Mouse (Mus musculus) erythroid progenitor cell, adult 5-6 weeks (primary cell): ENCODE results near the gene Zbtb8os. TPM values are rescaled to one million over a fixed set of nuclear protein-coding genes. Genes with fewer than 3 reads are reported as not detected.
A peak's percentile ranks its signal among the peaks of the same experiment; 100 is the strongest.

Experiments
- ATAC-seq: replicated peaks from 2 replicates; pipeline ENCODE4 v1.8.0; 2016; ENCODE audit warnings: moderate number of reproducible peaks, mild to moderate bottlenecking, moderate TSS enrichment, inconsistent platforms; ENCODE audit not compliant: poor library complexity, low FRiP score, severe bottlenecking
- total RNA-seq, 2 experiments: library from RNA; stranded (forward) in 1 of 2; stranded (reverse) in 1 of 2; fragments of 150-400 nt in 1 of 2; fragments of 186-747, 209-891 nt in 1 of 2; gene quantifications; 2 replicates each; pipeline versions ENCODE4 v1.2.3 to v1.2.4; 2015 to 2017; ENCODE audit warnings: low replicate concordance in 2 of 2

Zbtb8os gene
- total RNA-seq, 2 experiments from 2014 or later = 16.3 to 16.8 TPM

DNA sequence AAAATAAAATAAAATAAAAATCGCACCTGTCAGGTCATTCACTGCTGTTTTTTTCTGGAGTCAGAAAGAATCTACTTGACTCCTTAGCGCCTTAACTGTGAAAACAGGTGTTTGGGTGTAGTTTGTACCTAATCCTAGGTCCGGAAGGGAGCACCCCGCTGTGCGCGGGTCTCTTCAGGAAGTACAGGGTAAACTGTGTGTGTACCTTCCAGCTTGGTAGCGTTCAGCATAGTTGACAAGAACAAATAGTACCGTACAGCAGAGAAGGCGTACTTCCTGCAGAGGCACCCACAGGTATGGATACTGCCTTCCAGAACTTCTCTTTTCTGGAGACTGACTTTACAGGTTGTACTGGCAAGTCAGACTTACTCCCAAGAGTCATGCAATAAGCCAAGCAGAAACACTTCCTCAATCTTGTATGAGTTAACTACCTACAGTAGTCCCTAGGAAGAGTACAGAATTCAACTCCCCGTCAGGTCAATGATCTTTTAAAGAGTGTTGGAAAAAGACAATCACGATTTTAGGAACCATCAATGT, 38.8 kb downstream of the Zbtb8os start:
- no peak for ATAC-seq

DNA sequence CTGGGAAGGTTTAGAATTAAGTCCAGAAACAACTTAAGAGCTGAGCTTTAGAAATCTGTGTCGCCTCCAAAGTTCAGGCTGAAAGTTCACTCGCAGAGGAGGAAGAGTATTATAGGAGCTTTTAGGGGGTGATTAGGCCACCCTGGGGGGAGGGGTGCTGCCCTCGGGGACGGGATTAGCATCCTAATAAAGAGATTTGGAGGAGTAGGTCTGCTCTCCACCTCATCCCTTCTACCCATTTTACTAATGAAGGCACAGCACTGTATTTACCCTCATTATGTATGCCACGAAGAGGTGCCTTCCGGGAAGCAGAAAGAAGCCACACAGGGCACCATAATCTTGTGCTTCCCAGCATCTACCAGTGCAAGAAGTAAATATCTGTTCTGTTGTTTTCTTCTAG, 39.5 kb downstream of the Zbtb8os start:
- no peak for ATAC-seq

DNA sequence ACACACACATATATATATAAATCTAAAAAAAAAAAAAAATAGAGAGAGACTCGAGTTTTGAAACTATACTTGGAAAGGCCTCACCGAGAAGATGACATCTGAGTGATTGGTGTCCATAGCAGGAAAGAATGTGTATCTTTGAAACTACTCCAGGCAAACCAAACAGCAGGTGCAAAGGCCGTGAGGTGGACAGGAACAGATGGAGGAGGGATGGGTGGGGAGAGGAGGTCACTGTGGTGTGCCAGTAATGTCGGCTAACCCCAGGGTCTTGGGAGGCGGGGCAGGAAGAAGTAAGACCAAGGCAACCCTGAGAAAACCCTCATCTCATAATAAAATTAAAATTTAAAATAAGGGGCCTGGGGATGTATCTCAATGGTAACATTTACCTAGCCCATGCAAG, 40.3 kb downstream of the Zbtb8os start:
- ATAC-seq = no peak

DNA sequence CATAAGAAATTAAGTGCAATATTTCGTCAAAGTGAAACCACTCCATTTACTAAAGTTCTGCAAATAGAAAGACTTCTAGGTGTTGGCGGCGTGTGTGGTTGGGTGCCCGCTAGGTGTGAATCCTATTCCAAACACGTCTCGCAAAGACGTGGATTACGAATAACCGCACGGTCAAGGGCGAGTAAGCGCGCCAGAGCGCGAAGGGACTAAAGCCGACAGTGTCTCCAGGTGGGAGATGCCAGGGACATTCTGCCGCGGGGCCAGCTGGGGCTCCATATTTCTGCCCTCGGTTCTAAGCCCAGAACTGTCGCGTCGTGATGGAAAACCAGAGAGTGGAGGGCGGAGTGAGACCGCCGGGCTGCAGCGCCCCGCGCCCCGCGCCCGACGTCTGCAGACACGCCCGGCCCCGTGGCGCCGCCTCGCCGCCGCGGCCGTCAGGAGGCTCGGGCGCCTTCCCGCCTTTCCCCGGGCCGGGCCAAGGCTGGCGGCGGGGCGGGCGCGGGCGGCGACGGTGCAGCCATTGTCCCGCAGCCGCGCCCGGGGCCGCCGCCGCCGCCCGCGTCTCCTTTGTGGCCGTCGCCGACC, 41.6 kb downstream of the Zbtb8os start:
- peak; percentile 79 for ATAC-seq

DNA sequence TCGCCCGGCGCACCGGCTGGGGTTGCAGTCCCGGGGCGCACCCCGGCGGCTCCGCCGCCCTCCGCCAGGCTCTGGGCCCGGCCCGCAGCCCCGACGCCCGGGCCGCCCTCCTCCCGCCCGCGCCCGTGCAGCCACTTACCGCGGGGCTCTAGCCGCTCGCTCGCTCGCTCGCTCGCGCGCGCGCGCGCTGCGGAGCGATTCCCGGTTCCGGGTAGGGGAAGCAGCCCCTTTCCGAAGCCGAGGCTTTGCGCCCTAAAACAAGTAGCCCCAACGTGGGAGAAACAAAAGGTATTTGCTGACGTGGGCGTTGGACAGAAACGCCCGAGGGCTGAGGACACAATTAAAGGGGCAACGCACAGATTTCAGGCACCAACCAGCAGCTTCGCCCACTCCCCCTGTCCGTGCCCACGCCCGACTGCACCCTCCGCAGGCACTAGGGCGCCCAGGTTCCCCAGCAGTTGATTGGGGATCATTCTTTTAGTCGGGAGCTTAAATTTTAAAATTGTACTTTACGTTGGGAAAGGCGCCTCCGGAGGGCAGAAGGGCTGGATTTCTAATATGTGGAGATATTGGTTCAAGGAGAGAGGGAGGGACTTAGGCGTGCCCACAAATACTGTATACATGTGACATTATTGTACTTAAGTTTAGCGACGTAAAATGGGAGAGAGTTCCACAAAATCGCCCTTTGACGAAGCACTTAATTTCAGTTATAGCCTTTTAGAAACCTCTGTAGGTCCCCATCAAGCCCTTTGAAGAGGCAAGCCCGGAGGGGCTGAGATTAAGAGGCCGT, 42.3 kb downstream of the Zbtb8os start, which contains the start of gene Zbtb8a:
Zbtb8a (minus strand) TSS at position 516 of the 790 bp plus-strand sequence.
- ATAC-seq = peak; percentile 21

DNA sequence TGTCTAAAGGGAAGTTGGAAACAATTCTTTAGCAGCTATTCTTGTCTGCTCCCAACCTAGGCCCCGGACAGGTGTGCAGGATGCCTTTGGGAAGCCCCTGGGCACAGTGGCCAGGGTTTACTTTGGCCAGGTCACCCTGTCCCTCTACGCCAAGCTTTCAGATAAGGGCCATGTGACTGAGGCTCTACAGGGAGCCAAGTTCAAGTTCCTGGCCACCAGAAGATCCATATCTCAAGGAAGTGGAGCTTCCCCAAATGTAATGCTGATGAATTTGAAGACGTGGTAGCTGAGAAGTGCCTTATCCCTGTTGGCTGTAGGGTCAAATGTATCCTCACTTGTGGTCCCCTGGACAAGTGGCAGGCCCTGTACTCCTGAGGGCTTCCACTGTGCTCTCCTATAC, 44.3 kb downstream of the Zbtb8os start:
- ATAC-seq = no peak

DNA sequence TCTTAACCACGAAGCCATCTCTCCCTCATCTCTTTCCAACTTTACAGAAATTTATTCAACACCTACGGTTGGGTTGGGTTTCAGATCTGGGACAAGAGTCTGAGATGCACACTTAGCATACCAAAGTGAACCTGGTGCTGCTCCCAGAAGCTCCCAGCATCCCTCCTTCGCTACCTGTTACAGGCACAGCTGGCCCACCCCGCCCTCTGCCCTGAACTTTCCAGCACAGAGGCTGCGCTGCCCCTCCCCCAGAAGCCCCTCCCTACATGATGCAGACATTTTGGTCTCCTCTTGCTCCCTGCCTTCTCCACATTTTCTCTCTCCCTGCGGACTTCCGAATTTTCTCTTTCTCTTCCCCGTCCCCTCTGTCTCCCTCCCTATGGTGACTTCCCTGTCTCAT, 45.7 kb downstream of the Zbtb8os start:
- no peak for ATAC-seq

DNA sequence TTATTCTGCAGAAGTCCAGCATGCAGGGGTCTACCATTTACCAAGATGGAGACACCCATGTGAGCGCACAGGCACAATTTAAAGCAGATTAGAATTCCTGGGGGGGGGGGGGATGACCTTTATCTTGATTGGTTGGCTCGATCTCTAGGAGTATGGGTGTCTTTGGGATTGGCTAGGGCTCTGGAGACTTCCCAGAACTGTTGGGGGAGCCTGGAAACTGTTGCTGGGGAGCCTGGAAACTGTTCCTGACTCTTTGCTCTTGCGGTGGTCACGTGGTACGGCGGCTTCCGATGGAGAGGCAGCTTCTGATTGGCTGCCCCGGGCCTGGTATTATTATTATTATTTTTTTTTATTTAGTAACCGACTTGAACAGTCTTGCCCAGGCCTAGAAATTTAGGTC, 46.5 kb downstream of the Zbtb8os start:
- no peak for ATAC-seq

DNA sequence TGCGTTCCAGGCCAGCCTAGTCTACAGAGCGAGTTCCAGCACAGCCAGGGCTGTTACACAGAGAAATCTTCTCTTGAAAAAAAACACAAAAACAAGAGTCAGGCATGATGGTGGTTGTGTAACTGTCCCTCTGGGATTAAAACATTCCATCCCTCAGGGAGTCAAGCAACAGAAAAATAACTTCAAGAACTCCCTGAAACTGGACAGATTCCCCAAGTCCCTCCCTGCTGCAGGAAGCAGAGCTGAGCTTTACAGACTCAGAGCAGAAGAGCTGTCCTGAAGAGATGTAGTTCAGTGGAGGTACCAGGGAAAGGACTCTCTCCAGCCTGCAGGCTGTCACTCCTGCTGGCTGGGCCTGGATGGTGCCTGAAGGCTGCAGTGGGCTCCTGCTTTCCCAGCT, 47.0 kb downstream of the Zbtb8os start:
- no peak for ATAC-seq

DNA sequence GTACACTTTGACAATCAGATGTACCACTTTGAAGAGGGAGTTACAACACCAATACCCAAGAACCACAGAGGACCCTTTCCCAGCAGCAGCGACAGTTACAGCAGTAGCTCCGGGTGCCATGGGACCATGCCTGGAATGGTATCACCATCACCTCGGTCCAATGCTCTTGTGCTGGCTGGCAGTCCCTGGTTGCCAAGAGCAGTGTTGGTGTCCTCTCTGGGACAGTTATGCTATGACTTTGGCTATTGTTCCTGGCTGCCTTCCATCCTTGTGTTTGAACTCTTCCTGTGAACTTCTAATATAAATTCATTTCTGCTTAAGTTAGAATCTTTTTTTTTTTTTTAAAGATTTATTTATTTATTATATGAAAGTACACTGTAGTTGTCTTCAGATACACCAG, 48.1 kb downstream of the Zbtb8os start:
- no peak for ATAC-seq

DNA sequence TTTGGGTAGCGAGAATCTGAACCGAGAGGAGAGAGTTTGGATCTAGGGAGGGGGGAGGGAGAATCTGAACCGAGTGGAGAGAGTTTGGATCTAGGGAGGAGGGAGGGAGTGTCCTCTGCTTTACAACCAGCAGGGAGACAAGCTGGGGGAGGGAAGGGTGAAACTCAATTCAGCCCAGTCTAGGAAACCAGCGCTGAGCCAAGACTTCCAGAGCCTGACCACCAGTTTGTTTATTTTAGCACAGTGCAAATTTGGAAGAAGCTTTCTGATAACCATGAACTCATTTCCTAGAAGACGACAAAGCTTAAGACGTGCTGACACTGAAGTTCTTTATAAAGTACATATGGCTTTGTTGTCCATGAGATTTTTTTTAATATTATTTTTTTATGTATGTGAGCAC, 48.9 kb downstream of the Zbtb8os start:
- ATAC-seq = no peak

DNA sequence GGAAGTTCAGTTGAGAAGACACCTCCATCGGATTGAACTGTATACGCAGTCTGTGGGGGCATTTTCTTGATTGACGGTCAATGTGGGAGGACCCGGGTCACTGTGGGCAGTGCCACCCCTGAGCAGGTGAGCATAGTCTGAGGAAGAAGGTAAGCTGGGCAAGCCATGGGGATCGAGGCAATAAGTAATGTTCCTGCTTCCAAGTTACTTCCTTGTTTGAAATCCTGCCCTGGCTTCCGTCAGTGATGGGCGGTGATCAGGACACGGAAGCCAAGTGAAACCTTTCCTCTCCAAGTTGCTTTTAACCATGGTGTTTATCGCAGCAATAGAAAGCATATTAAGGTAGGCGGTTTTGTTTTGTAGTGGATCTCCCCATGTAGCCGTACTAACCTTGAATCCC, 50.2 kb downstream of the Zbtb8os start:
- no peak for ATAC-seq

DNA sequence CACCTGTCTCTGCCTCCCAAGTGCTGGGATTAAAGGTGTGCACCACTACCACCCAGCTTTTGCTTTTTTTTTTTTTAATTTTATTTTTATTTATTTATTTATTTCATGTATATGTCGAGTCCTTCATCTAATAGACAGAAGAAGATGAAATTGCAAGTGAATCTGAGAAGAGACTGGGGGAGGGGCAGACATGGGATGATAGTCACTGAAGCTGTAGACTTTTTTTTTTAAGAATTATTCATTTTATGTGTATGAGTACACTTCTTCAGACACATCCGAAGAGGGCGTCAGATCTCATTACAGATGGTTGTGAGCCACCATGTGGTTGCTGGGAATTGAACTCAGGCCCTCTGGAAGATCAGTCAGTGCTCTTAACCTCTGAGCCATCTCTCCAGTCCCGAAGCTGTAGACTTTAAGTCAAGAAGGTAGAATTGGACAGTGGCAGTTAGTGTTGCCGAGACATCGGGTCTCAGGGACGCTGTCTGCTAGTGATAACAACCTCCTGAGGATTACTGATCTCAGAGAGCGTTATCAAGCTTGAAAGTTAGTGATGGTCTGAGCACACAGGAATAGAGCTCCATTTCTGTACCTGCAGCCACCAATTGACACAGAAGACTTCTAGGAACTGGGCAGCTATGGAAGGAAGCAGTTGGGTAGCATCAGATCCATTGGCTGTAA, 50.9 kb downstream of the Zbtb8os start:
- ATAC-seq = peak; percentile 83

DNA sequence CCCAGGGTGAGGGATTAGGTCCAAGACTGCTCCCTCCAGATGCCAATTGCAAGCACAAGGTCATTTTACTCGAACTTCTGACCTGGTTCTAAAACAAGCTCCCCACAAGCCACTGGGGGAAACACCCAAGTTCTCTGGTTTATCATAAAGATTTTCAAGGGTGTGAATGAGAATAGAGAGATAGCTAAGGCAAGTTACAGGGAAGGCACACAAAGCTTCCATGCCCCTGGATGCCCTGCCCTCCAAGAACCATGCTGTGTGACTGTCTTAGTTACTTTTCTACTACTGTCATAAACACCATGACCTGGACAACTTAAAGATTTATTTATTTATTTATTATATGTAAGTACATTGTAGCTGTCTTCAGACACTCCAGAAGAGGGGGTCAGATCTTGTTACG, 51.5 kb downstream of the Zbtb8os start:
- peak; percentile 34; the same call in 1 of the 2 replicates for ATAC-seq

DNA sequence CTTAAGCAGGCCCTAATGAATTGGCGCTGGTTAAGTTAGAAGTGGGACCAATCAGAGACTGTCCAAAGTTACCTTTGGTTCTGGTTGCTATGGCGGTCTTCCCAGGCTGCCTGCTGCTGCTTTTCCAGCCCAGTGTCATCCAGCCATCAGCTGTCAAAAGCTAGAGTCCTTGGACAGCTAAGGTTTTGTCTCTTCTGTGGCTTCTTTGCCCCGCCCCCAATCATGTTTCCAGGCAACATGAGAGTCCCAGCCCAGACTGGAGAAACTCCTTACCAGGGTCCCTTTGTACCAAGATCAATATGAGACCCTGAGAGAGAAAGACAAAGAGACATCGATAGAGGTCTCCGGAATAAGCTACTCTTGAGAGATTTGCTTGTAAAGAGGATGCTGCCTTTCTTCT, 52.9 kb downstream of the Zbtb8os start:
- no peak for ATAC-seq

DNA sequence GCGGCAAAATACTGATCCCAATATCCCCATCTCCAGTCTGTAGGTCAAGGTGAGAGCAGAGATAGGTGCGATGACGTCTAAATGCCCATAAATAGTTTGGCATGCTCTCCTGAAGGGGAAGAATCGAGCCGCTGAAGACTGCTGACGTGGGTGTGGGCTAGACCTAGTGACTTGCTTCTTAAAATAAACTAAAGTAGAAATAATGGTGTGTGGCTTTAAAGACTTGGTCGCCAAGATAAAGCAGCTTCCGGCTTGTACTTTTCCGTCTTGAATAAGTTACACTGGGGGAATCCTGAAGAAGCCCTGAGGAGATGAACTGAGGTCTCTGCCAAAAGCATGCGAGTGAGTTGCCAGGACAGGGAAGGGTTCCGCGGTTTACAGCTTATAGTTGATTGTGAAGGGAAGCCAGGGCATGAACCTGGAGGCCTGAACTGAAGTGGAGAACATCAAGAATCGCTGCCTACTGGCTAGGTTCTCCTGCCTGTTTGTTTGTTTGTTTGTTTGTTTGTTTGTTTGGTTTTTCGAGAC, 54.8 kb downstream of the Zbtb8os start:
- no peak for ATAC-seq

DNA sequence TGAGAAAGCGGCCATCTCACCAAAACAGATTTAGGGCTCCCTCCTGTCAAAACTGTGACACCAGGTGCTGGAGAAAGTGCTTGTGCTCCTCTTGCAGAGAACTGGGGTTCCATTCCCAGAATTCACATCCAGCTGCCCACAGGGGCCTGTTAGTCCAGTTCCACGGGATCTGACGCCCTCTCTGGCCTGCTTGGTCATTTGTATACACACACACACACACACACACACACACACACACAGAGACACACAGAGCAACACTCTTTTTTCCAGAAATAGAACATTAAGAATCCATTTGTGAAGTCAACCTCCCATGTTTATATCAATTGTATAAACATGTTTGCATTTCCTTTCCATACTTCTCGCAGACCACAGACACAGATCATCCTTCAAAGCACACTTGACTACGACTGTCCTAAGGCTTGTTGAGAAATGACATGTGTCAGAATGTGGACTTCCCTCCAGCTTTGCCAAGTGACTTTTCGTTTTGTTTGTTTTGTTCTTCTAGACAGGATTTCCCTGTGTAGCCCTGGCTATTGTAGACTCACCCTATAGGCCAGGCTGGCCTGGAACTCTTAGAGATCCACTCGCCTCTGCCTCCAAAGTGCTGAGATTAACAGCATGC, 55.6 kb downstream of the Zbtb8os start:
- ATAC-seq = no peak

DNA sequence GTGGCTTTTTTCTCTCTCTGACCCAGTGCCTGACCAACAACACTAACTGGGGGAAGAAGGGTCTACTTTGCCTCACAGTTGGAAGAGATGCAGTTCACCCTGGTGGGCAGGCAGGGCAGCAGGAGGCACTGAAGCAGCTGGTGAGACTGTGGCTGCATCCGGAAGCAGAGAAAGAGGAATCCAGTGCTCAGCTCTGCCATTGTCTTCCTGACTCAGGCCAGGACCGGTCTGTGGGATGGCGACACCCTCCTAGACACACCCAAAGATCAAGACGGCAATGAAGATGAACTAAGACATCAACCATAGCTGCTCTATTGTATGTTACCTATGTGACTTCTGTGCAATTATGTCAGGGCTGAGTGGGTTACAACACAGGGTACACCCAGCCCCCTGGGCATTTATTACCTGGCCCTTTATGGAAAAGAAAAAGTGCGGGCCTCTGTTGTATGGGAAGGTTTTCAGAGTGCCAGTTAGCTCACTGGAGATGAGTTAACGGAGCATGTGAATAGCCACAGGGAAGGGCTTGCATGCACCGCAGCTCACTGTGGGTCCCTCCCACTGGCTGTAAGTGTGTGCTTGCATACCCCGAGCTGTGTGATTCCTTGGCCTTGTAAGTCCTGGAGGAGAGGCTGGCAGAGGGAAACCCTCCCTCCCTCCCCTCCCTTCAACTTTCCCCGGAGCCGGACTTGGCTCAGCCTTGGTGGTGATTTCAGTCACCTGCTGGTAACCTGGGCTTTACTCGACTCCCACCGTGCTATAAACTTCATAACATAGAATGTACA, 58.8 kb downstream of the Zbtb8os start:
- ATAC-seq = no peak

DNA sequence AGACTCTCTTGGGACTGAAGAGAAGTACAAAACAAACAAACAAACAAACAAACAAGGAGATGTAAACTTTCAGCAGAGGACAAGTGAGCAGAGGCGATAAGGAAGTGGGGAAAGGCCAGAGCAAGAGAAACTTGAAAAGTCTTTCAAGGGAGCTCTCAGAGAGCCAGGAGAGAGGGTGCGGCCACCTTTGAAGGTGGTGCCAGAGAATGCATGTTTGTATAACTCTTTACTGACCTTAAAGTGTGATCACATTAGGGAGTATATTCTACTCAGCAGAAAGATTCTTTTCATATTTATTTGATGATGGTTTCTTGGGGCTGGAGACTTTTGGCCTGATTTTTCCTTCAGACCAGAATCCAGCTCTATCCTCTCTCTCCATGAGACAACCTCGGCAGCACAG, 61.5 kb downstream of the Zbtb8os start:
- no peak for ATAC-seq
